Mouse (Mus musculus): ENCODE measurements around the gene Ror1. TPM values are rescaled to one million over a fixed set of nuclear protein-coding genes. Genes with fewer than 3 reads are reported as not detected.

Ror1 gene
- total RNA-seq, 1 experiment = 2.2 TPM

DNA sequence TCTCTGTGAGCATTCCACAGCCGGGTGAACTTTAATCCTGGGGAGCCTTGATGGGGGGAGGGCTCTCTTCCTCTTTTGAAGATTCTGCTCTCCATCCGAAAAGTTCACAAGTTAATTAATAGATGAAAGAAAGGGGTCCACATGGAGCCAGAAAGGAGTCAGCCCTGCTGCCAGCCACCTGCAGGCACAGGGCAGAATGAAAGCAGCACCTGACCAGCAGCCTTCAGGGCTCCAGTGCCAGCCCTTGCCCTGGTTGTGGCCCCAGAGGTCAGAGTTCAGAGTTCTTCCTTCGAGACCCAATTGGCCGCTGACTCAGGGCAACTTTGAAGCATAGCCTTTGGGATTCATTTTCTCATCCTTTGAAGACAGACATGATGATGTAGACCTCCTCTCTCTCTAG is 23.1 kb downstream of the Ror1 start:
- H3K9me3 ChIP-seq (ENCODE audit: control insufficient read depth, insufficient read depth, low read depth, low read length) = no peaks in the 10 kb centered on the region
- H3K4me3 ChIP-seq (ENCODE audit: insufficient read depth in 1 of 2, low read depth in 1 of 2, low read length in 2 of 2, poor library complexity in 1 of 2, severe bottlenecking in 1 of 2) = no peak overlapping the region
- DNase-seq (ENCODE audit: low read depth, low spot score) = no peak
- H3K36me3 ChIP-seq (ENCODE audit: control insufficient read depth, insufficient read depth, low read length, poor library complexity, severe bottlenecking) = no peaks in the 10 kb centered on the region
- in situ Hi-C loops (cut with MboI; ENCODE audit: low sequenced_read_pairs in 2 of 2, unreplicated experiment in 2 of 2) = no loop called here
- H3K27ac ChIP-seq (ENCODE audit: insufficient read depth, low read depth, low read length, poor library complexity, severe bottlenecking) = no peak overlapping the region
- no peak overlapping the region for H3K9ac ChIP-seq (ENCODE audit: insufficient read depth, low read depth, low read length, poor library complexity, severe bottlenecking)
- TF ChIP-seq MAFK (IDR thresholded peaks at IDR 0.05; ENCODE audit: insufficient read depth, low read depth, low read length) (no peak), HCFC1 (IDR thresholded peaks at IDR 0.05; ENCODE audit: borderline replicate concordance, insufficient read depth, low read length) (no peak), ZNF384 (IDR thresholded peaks at IDR 0.05; ENCODE audit: low read depth, low read length) (no peak), CHD2 (IDR thresholded peaks at IDR 0.05; ENCODE audit: low read depth, low read length) (no peak), ZC3H11A (IDR thresholded peaks at IDR 0.05; ENCODE audit: borderline replicate concordance, low read depth, low read length) (no peak)
- H3K4me1 ChIP-seq (ENCODE audit: control insufficient read depth in 2 of 2, insufficient read depth in 2 of 2, low read length in 2 of 2, poor library complexity in 1 of 2) = no peaks in the 10 kb centered on the region

DNA sequence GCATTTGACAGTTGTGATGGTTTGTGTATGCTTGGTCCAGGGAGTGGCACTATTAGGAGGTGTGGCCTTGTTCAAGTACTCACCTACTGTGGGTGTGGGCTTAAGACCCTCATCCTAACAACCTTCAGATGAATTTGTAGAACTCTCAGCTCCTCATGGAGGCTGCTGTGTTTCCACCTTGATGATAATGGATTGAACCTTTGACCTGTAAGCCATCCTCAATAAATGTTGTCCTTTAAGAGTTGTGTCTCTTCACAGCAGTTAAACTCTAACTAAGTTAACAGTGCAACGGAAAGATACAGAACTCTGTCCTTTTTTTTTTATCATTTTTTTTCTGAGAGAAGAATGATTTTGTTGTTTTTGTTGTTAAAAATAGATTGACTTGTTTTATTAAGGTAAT is 23.8 kb downstream of the Ror1 start:
- H3K9me3 ChIP-seq (ENCODE audit: control insufficient read depth, insufficient read depth, low read depth, low read length) = no peaks in the 10 kb centered on the region
- no peak overlapping the region for H3K27ac ChIP-seq (ENCODE audit: insufficient read depth, low read depth, low read length, poor library complexity, severe bottlenecking)
- no peak overlapping the region for H3K9ac ChIP-seq (ENCODE audit: insufficient read depth, low read depth, low read length, poor library complexity, severe bottlenecking)
- H3K36me3 ChIP-seq (ENCODE audit: control insufficient read depth, insufficient read depth, low read length, poor library complexity, severe bottlenecking) = no peaks in the 10 kb centered on the region
- H3K4me1 ChIP-seq (ENCODE audit: control insufficient read depth in 2 of 2, insufficient read depth in 2 of 2, low read length in 2 of 2, poor library complexity in 1 of 2) = 0 out of 4 replicates have a peak, but pooled peaks cover 0 to 2% of the 10 kb centered on the region in 2 experiments
- no peak for TF ChIP-seq HCFC1 (IDR thresholded peaks at IDR 0.05; ENCODE audit: borderline replicate concordance, insufficient read depth, low read length)
- DNase-seq (ENCODE audit: low read depth, low spot score) = no peak
- H3K4me3 ChIP-seq (ENCODE audit: insufficient read depth in 1 of 2, low read depth in 1 of 2, low read length in 2 of 2, poor library complexity in 1 of 2, severe bottlenecking in 1 of 2) = no peak overlapping the region
- in situ Hi-C loops (cut with MboI; ENCODE audit: low sequenced_read_pairs in 2 of 2, unreplicated experiment in 2 of 2) = no loop called here

DNA sequence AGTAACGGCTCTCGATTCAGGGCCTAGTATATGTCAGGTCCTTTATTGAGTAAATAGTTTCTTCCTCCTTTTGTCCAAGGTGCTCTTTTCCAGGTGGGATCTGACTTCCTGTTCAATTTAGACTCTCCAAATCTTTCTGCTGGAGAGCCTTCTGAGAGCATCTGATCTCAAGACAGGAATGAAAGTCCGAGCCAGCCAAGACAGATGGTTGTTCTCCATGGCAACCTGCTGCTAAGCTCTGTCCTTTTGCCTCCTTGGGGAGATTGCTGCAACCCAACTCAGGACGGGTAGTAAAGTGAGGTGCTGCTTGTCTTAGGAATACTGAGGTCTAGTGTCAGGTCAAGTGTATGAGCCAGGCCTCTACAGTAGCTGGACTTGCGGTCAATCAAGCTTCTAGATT is 25.0 kb downstream of the Ror1 start:
- TF ChIP-seq HCFC1 (IDR thresholded peaks at IDR 0.05; ENCODE audit: borderline replicate concordance, insufficient read depth, low read length) = no peak
- no peak for TF ChIP-seq ZC3H11A (IDR thresholded peaks at IDR 0.05; ENCODE audit: borderline replicate concordance, low read depth, low read length)
- no peak for TF ChIP-seq CHD2 (IDR thresholded peaks at IDR 0.05; ENCODE audit: low read depth, low read length)
- no peak for TF ChIP-seq ZNF384 (IDR thresholded peaks at IDR 0.05; ENCODE audit: low read depth, low read length)
- no peak for TF ChIP-seq MAFK (IDR thresholded peaks at IDR 0.05; ENCODE audit: insufficient read depth, low read depth, low read length)
- Histone ChIP-seq H3K4me1 (ENCODE audit: control insufficient read depth in 2 of 2, insufficient read depth in 2 of 2, low read length in 2 of 2, poor library complexity in 1 of 2) (0 out of 4 replicates have a peak, but pooled peaks cover 0 to 2% of the 10 kb centered on the region in 2 experiments), H3K9me3 (ENCODE audit: control insufficient read depth, insufficient read depth, low read depth, low read length) (no peaks in the 10 kb centered on the region), H3K27ac (ENCODE audit: insufficient read depth, low read depth, low read length, poor library complexity, severe bottlenecking) (no peak overlapping the region), H3K4me3 (ENCODE audit: insufficient read depth in 1 of 2, low read depth in 1 of 2, low read length in 2 of 2, poor library complexity in 1 of 2, severe bottlenecking in 1 of 2) (no peak overlapping the region), H3K9ac (ENCODE audit: insufficient read depth, low read depth, low read length, poor library complexity, severe bottlenecking) (no peak overlapping the region), H3K36me3 (ENCODE audit: control insufficient read depth, insufficient read depth, low read length, poor library complexity, severe bottlenecking) (no peaks in the 10 kb centered on the region)
- in situ Hi-C loops (cut with MboI; ENCODE audit: low sequenced_read_pairs in 2 of 2, unreplicated experiment in 2 of 2) = no loop called here
- DNase-seq (ENCODE audit: low read depth, low spot score) = no peak

DNA sequence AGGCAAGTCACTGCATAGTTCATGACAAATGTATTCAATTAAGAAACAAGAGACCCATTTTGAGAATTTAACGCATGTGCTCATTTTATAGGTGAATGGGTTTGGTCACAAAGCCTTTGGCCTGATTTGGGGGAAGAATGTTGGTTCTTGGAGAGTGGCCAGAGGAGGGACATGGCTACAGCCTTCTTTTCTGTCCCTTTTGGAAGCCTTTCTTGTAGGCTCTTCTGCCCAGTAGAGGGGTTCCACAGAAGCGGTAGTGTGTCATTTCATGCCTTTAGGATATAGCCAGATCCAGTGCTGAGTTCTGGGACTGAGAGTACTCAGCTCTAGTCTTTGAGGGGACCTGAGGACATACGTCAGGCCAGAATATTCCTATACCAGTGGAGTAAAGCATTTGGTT is 26.8 kb downstream of the Ror1 start:
- H3K9me3 ChIP-seq (ENCODE audit: control insufficient read depth, insufficient read depth, low read depth, low read length) = no peaks in the 10 kb centered on the region
- no peak overlapping the region for H3K27ac ChIP-seq (ENCODE audit: insufficient read depth, low read depth, low read length, poor library complexity, severe bottlenecking)
- H3K4me3 ChIP-seq (ENCODE audit: insufficient read depth in 1 of 2, low read depth in 1 of 2, low read length in 2 of 2, poor library complexity in 1 of 2, severe bottlenecking in 1 of 2) = no peak overlapping the region
- no peak overlapping the region for H3K9ac ChIP-seq (ENCODE audit: insufficient read depth, low read depth, low read length, poor library complexity, severe bottlenecking)
- H3K36me3 ChIP-seq (ENCODE audit: control insufficient read depth, insufficient read depth, low read length, poor library complexity, severe bottlenecking) = no peaks in the 10 kb centered on the region
- 0 out of 4 replicates have a peak, but pooled peaks cover 0 to 2% of the 10 kb centered on the region in 2 experiments for H3K4me1 ChIP-seq (ENCODE audit: control insufficient read depth in 2 of 2, insufficient read depth in 2 of 2, low read length in 2 of 2, poor library complexity in 1 of 2)
- in situ Hi-C loops (cut with MboI; ENCODE audit: low sequenced_read_pairs in 2 of 2, unreplicated experiment in 2 of 2) = no loop called here
- DNase-seq (ENCODE audit: low read depth, low spot score) = no peak
- no peak for TF ChIP-seq HCFC1 (IDR thresholded peaks at IDR 0.05; ENCODE audit: borderline replicate concordance, insufficient read depth, low read length)
- TF ChIP-seq ZC3H11A (IDR thresholded peaks at IDR 0.05; ENCODE audit: borderline replicate concordance, low read depth, low read length) = no peak
- TF ChIP-seq CHD2 (IDR thresholded peaks at IDR 0.05; ENCODE audit: low read depth, low read length) = no peak
- no peak for TF ChIP-seq MAFK (IDR thresholded peaks at IDR 0.05; ENCODE audit: insufficient read depth, low read depth, low read length)
- no peak for TF ChIP-seq ZNF384 (IDR thresholded peaks at IDR 0.05; ENCODE audit: low read depth, low read length)

DNA sequence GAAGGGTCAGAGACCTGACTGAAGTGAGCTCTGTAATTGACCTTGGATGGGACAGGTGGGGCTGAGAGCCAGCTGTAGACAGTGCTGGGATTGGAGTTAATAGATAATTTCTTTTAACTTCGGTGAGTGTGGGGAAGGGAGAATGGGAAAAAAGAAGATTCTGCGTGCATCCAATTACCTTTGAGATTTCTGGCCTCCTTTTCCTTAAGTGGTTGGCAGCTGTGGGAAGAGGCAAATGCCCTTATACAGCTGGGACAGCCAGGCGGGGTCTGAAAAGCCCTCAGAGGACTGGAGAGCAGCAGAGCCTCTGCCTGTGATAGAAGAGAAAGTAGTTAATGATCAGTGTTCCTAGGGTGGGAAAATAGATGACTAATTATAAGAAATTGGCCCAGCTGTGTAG is 27.9 kb downstream of the Ror1 start:
- H3K27ac ChIP-seq (ENCODE audit: insufficient read depth, low read depth, low read length, poor library complexity, severe bottlenecking) = no peak overlapping the region
- in situ Hi-C loops (cut with MboI; ENCODE audit: low sequenced_read_pairs in 2 of 2, unreplicated experiment in 2 of 2) = no loop called here
- H3K36me3 ChIP-seq (ENCODE audit: control insufficient read depth, insufficient read depth, low read length, poor library complexity, severe bottlenecking) = no peaks in the 10 kb centered on the region
- H3K9ac ChIP-seq (ENCODE audit: insufficient read depth, low read depth, low read length, poor library complexity, severe bottlenecking) = no peak overlapping the region
- TF ChIP-seq CHD2 (IDR thresholded peaks at IDR 0.05; ENCODE audit: low read depth, low read length) (no peak), ZC3H11A (IDR thresholded peaks at IDR 0.05; ENCODE audit: borderline replicate concordance, low read depth, low read length) (no peak), HCFC1 (IDR thresholded peaks at IDR 0.05; ENCODE audit: borderline replicate concordance, insufficient read depth, low read length) (no peak), MAFK (IDR thresholded peaks at IDR 0.05; ENCODE audit: insufficient read depth, low read depth, low read length) (no peak), ZNF384 (IDR thresholded peaks at IDR 0.05; ENCODE audit: low read depth, low read length) (no peak)
- no peaks in the 10 kb centered on the region for H3K9me3 ChIP-seq (ENCODE audit: control insufficient read depth, insufficient read depth, low read depth, low read length)
- no peak for DNase-seq (ENCODE audit: low read depth, low spot score)
- H3K4me3 ChIP-seq (ENCODE audit: insufficient read depth in 1 of 2, low read depth in 1 of 2, low read length in 2 of 2, poor library complexity in 1 of 2, severe bottlenecking in 1 of 2) = no peak overlapping the region
- 0 out of 4 replicates have a peak, but pooled peaks cover 0 to 2% of the 10 kb centered on the region in 2 experiments for H3K4me1 ChIP-seq (ENCODE audit: control insufficient read depth in 2 of 2, insufficient read depth in 2 of 2, low read length in 2 of 2, poor library complexity in 1 of 2)
